Mouse (Mus musculus): Measurements from ENCODE around the gene Ablim1. TPM values are rescaled to one million over a fixed set of nuclear protein-coding genes. Genes with fewer than 3 reads are reported as not detected.

Gene Ablim1
- polyA plus RNA-seq, 1 experiment from 2014 or later: 63.2 TPM

DNA sequence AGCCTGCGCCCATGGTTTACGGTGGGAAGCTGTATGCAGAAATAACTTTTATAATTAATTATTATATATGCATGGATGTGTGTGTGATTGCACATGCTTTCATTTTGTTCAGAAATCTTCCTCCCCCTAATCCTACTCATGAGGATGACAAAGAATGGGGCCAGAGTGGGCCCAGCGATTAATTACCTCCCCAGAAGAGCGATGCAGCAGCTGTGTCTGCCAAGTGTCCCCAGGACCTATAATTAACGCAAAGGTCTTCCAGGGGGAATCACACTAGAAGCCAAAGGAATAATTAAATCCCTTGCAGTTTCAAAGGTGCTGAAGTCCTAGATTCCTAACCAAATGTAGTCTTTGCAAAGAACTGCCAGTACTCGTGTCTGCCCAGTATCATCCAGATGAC, 44.9 kb downstream of the Ablim1 start:
- Histone ChIP-seq H3K27ac (replicated peaks) (no peak overlapping the region), H3K9ac (no peak overlapping the region), H3K27me3 (no peaks in the 10 kb centered on the region), H3K36me3 (no peaks in the 10 kb centered on the region), H3K4me2 (no peak overlapping the region), H3K4me3 (no peak overlapping the region), H3K4me1 (replicated peaks) (peaks cover 35% of the 10 kb centered on the region), H3K9me3 (no peaks in the 10 kb centered on the region)
- no peak for ATAC-seq (ENCODE audit: low FRiP score, low read depth)
- 50% methylated on average over 6 of the region's 6 CpGs for WGBS

- H3K27me3 ChIP-seq: no peaks in the 10 kb centered on the region
- H3K27ac ChIP-seq (replicated peaks): no peak overlapping the region
- peaks cover 26% of the 10 kb centered on the region for H3K4me1 ChIP-seq (replicated peaks)
- no peak overlapping the region for H3K4me2 ChIP-seq
- H3K36me3 ChIP-seq: no peaks in the 10 kb centered on the region
- WGBS: 69% methylated on average over 5 of the region's 5 CpGs
- H3K9ac ChIP-seq: no peak overlapping the region
- no peak overlapping the region for H3K4me3 ChIP-seq
- no peaks in the 10 kb centered on the region for H3K9me3 ChIP-seq
- ATAC-seq (ENCODE audit: low FRiP score, low read depth): no peak
Observed at GRCm38 (mm10) chr19:57267531-57267930, 47.2 kb downstream of the Ablim1 start.

DNA sequence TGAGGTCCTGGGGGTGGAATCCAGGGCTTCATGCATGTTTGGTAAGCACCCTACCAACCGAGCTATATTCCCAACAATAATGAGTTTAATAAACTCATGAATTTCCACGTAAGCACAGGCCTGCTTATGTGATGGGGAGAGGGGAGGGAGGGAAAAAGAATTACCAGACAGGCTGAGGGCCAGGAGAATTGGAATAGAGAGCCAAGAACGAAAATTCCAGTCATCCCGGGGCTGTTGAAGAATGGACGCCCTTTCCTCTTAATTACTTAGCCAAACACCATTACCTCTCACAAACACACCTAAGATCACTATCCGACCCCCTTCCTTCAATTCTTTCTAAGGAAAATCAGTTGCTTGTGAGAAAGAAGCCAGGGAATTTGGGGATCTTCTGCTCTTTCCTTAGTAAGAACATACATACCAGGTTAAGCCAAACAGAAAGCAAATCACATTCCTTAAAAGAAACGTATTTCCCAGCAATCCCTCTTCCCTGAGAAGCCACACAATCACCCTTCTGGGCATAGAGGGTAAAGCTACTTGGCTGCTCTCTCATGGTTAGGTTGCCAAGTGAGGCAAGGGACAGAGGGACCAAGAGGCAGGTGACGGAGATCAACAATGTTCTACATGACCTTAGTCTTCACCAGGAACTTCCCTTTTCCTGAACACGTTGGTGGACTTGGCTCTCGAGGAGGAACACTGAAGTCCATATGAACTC, 48.2 kb downstream of the Ablim1 start:
- Histone ChIP-seq H3K36me3 (no peaks in the 10 kb centered on the region), H3K9ac (no peak overlapping the region)
- no peak for ATAC-seq (ENCODE audit: low FRiP score, low read depth)

DNA sequence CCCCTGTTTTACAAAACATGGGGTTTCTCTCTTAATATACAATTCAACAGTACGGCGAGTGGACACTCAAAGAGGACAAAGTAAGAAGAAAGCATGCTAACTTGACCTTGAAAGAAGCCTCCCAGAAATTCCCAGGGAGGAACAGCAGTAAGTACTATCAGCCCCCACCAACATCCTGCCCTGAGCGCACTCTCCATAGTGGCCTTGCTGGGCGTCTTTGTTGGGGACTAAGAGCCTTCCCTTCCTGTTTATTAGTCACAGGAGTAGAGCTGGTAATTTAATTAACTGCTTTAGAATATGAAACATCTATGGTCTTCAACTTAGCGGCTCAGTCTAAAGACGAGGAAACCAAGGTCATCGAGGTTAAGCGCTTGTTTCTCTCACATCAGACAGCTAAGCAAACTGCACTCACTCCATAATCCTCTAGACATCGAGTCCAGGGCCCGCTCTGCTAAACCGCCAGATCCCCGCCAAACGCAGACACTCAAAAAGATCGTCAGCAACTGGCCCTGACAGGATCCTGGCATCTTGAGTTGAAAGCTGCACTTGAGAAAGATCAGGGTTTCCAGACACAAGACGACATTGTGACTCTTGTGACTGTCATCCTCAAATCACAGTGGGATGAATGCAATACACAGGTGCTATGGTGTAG, 50.3 kb downstream of the Ablim1 start:
- Histone ChIP-seq H3K4me2 (no peak overlapping the region), H3K9me3 (no peaks in the 10 kb centered on the region)

More for the DNA sequence above, 48.2 kb downstream of the Ablim1 start:
- H3K4me2 ChIP-seq: no peak overlapping the region
- H3K4me1 ChIP-seq (replicated peaks): peaks cover 18% of the 10 kb centered on the region
- H3K27ac ChIP-seq (replicated peaks): no peak overlapping the region
- no peaks in the 10 kb centered on the region for H3K27me3 ChIP-seq
- 89% methylated on average over 10 of the region's 10 CpGs for WGBS
- no peak overlapping the region for H3K4me3 ChIP-seq
- no peaks in the 10 kb centered on the region for H3K9me3 ChIP-seq

GRCm38 (mm10) chr19:57257801-57258200, 56.9 kb downstream of the Ablim1 start:
- 89% methylated on average over 12 of the region's 12 CpGs for WGBS
- no peaks in the 10 kb centered on the region for H3K36me3 ChIP-seq
- no peak for ATAC-seq (ENCODE audit: low FRiP score, low read depth)

More for the DNA sequence above, 50.3 kb downstream of the Ablim1 start:
- H3K36me3 ChIP-seq: no peaks in the 10 kb centered on the region
- no peak overlapping the region for H3K27ac ChIP-seq (replicated peaks)
- H3K9ac ChIP-seq: no peak overlapping the region
- 63% methylated on average over 15 of the region's 15 CpGs for WGBS
- no peaks in the 10 kb centered on the region for H3K27me3 ChIP-seq
- H3K4me3 ChIP-seq: no peak overlapping the region
- peaks cover 10% of the 10 kb centered on the region for H3K4me1 ChIP-seq (replicated peaks)
- no peak for ATAC-seq (ENCODE audit: low FRiP score, low read depth)

DNA sequence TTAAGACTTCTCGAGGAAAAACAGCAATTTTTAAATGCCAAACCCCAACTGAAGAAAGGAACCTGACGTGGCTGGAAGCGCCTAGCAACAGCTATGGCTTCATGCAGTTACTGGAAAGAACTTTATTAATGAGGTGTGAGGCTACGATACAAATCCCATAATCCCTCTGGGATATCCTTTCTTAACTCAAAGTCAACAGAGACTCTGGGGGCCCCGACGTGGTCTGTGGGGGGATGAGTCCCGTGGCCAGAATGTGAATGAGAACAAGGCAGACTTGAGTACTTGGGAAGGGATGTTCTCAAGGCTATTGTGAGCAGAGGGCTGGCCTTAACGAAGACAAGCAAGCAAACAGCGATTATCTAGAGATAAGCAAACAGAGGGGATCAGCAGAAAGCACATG, 58.1 kb downstream of the Ablim1 start:
- H3K4me2 ChIP-seq: no peak overlapping the region
- H3K9me3 ChIP-seq: no peaks in the 10 kb centered on the region
- no peaks in the 10 kb centered on the region for H3K36me3 ChIP-seq
- H3K9ac ChIP-seq: no peak overlapping the region
- no peak for ATAC-seq (ENCODE audit: low FRiP score, low read depth)
- H3K27me3 ChIP-seq: no peaks in the 10 kb centered on the region
- H3K4me1 ChIP-seq (replicated peaks): no peaks in the 10 kb centered on the region; the same call in 1 of the 2 replicates
- no peak overlapping the region for H3K4me3 ChIP-seq
- H3K27ac ChIP-seq (replicated peaks): no peak overlapping the region
- 48% methylated on average over 9 of the region's 9 CpGs for WGBS

More at GRCm38 (mm10) chr19:57257801-57258200, 56.9 kb downstream of the Ablim1 start:
- Histone ChIP-seq H3K4me3 (no peak overlapping the region), H3K9me3 (no peaks in the 10 kb centered on the region), H3K4me1 (replicated peaks) (no peaks in the 10 kb centered on the region; the same call in 1 of the 2 replicates), H3K9ac (no peak overlapping the region), H3K27me3 (no peaks in the 10 kb centered on the region), H3K27ac (replicated peaks) (no peak overlapping the region), H3K4me2 (no peak overlapping the region)

- H3K27ac ChIP-seq (replicated peaks): no peak overlapping the region
- no peaks in the 10 kb centered on the region; the same call in 1 of the 2 replicates for H3K4me1 ChIP-seq (replicated peaks)
- 88% methylated on average over 8 of the region's 8 CpGs for WGBS
- H3K4me2 ChIP-seq: no peak overlapping the region
- H3K36me3 ChIP-seq: no peaks in the 10 kb centered on the region
- no peak overlapping the region for H3K9ac ChIP-seq
- no peak for ATAC-seq (ENCODE audit: low FRiP score, low read depth)
- H3K9me3 ChIP-seq: no peaks in the 10 kb centered on the region
- H3K4me3 ChIP-seq: no peak overlapping the region
- no peaks in the 10 kb centered on the region for H3K27me3 ChIP-seq
Observed at GRCm38 (mm10) chr19:57255157-57255556, 59.6 kb downstream of the Ablim1 start.

DNA sequence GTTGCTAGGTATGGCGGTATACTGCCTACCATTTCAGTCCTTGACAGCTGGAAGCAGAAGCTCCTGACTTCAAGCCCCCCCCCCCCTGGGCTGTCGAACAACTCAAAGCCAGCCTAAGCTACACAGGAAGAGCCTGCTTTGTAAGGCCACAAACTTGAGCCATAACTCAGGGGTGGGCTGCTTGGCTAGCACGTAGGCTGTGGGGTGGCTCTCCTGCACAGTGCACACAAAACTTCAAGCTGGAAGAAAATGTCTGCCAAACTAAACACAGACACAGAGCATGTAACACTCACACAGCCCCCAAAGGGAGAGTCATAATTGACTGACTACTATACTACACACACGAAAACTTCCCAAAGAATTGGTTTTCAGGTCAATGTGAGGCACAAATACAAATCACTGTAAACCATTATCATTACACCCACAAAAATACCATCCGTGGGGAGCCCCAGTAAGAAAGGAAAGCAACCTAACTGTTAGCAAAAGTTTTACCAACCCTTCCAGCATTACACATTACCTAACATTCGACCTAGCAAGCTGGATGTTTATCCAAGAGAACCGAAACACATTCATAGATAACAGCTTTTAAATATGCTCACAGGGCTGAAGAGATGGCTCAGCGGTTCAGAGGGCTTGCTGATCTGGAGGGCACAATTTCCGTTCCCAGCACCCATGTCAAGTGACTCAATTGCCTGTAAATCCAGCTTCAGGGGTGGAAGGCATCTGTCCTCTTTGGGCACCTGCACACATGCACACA, 61.8 kb downstream of the Ablim1 start:
- WGBS: 80% methylated on average over 9 of the region's 9 CpGs
- no peak overlapping the region for H3K4me3 ChIP-seq
- H3K9ac ChIP-seq: no peak overlapping the region
- H3K27me3 ChIP-seq: no peaks in the 10 kb centered on the region
- no peak overlapping the region for H3K27ac ChIP-seq (replicated peaks)
- ATAC-seq (ENCODE audit: low FRiP score, low read depth): no peak
- no peak overlapping the region for H3K4me2 ChIP-seq
- H3K36me3 ChIP-seq: no peaks in the 10 kb centered on the region
- H3K4me1 ChIP-seq (replicated peaks): no peaks in the 10 kb centered on the region; the same call in 1 of the 2 replicates
- no peaks in the 10 kb centered on the region for H3K9me3 ChIP-seq

DNA sequence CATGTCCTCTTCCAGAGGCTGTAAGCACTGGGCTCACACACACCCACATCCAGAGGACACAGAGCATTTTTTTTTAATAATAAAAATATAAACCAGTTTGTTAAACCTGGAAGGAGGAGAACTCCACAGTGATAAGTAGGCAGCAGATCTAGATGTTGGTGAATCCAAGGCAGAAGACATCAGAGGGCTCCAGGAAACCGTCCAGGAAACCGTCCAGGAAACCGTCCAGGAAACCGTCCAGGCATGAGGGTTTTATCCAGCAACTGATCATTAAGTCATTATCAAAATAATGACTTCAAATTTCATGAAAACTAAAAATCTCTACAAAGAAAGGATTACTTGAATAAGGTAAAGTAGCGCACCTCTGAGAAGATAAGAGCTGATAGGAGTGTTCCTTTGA, 65.9 kb downstream of the Ablim1 start:
- H3K4me1 ChIP-seq (replicated peaks): peaks cover 6% of the 10 kb centered on the region
- no peak overlapping the region for H3K4me2 ChIP-seq
- no peak overlapping the region for H3K4me3 ChIP-seq
- H3K27ac ChIP-seq (replicated peaks): no peak overlapping the region
- 94% methylated on average over 5 of the region's 5 CpGs for WGBS
- no peaks in the 10 kb centered on the region for H3K9me3 ChIP-seq
- no peaks in the 10 kb centered on the region for H3K36me3 ChIP-seq
- no peak overlapping the region for H3K9ac ChIP-seq
- H3K27me3 ChIP-seq: no peaks in the 10 kb centered on the region
- no peak for ATAC-seq (ENCODE audit: low FRiP score, low read depth)

GRCm38 (mm10) chr19:57247221-57247620, 67.5 kb downstream of the Ablim1 start:
- Histone ChIP-seq H3K27ac (replicated peaks) (0 out of 2 replicates have a peak overlapping the region, but pooled peaks have one; percentile 3), H3K36me3 (no peaks in the 10 kb centered on the region)

GRCm38 (mm10) chr19:57244281-57244680, 70.4 kb downstream of the Ablim1 start:
- Histone ChIP-seq H3K4me2 (no peak overlapping the region), H3K36me3 (no peaks in the 10 kb centered on the region), H3K9me3 (no peaks in the 10 kb centered on the region), H3K4me3 (no peak overlapping the region), H3K27me3 (no peaks in the 10 kb centered on the region), H3K27ac (replicated peaks) (no peak overlapping the region), H3K9ac (no peak overlapping the region), H3K4me1 (replicated peaks) (peaks cover 24% of the 10 kb centered on the region)
- 68% methylated on average over 7 of the region's 7 CpGs for WGBS
- no peak for ATAC-seq (ENCODE audit: low FRiP score, low read depth)

More at GRCm38 (mm10) chr19:57247221-57247620, 67.5 kb downstream of the Ablim1 start:
- H3K4me1 ChIP-seq (replicated peaks): peaks cover 9% of the 10 kb centered on the region
- no peak overlapping the region for H3K4me3 ChIP-seq
- H3K27me3 ChIP-seq: no peaks in the 10 kb centered on the region
- H3K9ac ChIP-seq: no peak overlapping the region
- ATAC-seq (ENCODE audit: low FRiP score, low read depth): no peak
- WGBS: 71% methylated on average over 8 of the region's 8 CpGs
- no peak overlapping the region for H3K4me2 ChIP-seq
- H3K9me3 ChIP-seq: no peaks in the 10 kb centered on the region

- WGBS: 68% methylated on average over 8 of the region's 8 CpGs
Observed at GRCm38 (mm10) chr19:57243606-57244005, 71.1 kb downstream of the Ablim1 start.

More at GRCm38 (mm10) chr19:57243606-57244005, 71.1 kb downstream of the Ablim1 start:
- H3K4me1 ChIP-seq (replicated peaks): peaks cover 24% of the 10 kb centered on the region
- no peak for ATAC-seq (ENCODE audit: low FRiP score, low read depth)
- no peak overlapping the region for H3K27ac ChIP-seq (replicated peaks)
- H3K9me3 ChIP-seq: no peaks in the 10 kb centered on the region
- no peak overlapping the region for H3K9ac ChIP-seq
- no peak overlapping the region for H3K4me3 ChIP-seq
- H3K4me2 ChIP-seq: no peak overlapping the region
- H3K36me3 ChIP-seq: no peaks in the 10 kb centered on the region
- no peaks in the 10 kb centered on the region for H3K27me3 ChIP-seq

All from hindbrain, embryonic 15.5 days (tissue).